Mouse (Mus musculus) small intestine, adult 2 months (tissue): ENCODE results near the gene Zeb2.

Experiments
- CTCF ChIP-seq: fragments of 200-500 bp; IDR thresholded peaks from 2 replicates; pipeline ENCODE4 v1.5.1; 2012; ENCODE audit warnings: low read depth, mild to moderate bottlenecking, control low read depth, inconsistent platforms, low read length, moderate library complexity, mixed read lengths; ENCODE audit not compliant: insufficient replicate concordance, insufficient read length; ENCODE audit errors: extremely low read depth
- POLR2A ChIP-seq: fragments of 200-500 bp; IDR thresholded peaks from 2 replicates; pipeline ENCODE4 v1.6.1; 2012; ENCODE audit warnings: low read depth, mild to moderate bottlenecking, control low read depth, inconsistent platforms, low read length, moderate library complexity

DNA sequence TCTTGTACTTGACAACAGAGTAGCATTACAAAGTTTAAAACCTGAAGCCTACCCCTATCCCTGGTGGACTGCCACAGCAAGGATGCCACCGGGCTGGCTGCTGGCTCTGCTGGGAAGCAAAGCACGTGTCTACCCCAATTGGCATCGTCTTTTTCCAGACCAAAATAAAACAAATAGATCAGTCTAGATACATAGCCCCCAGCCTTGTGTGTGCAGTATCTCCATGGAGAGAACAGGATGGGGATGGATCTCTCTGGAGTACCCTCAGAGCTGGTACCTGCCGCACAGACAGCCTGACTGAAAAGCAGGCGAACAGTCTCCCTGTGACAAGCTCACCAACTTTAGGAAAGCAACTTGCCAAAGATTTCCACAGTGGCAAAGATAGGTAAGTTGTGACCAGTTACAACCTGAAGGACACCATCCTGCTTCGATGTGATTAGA lies 11.9 kb downstream of the Zeb2 start:
- TF ChIP-seq POLR2A (no peak), CTCF (no peak)
